Mouse (Mus musculus): ENCODE results near the gene Itgal. TPM values are rescaled to one million over a fixed set of nuclear protein-coding genes. Genes with fewer than 3 reads are reported as not detected.
A peak's percentile ranks its signal among the peaks of the same experiment; 100 is the strongest.
"Not testable (repeated sequence)": the region's sequence is repeated elsewhere in the genome, so short reads cannot be mapped to it uniquely, and the experiment has no call there.

The Itgal gene
- polyA plus RNA-seq, 1 experiment from 2014 or later: 6.7 TPM

DNA sequence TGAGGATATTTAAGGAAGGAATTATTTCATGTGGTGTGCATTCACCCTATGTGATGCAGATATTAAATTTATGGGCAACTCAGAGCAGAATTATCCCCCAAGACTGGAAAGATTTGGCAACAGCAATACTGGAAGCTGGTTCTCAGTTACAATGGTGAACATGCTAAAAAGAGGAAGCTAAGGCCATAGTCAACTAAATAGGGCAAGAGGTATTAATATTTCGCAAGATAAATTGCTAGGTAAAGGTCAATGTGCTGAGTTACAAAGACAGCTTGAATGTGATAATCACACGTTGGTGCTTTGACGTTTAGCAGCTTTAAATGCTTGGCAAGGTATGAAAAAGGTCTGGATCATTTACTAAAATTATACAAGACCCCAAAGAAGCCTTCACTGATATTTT, 59.7 kb downstream of the Itgal start:
- Histone ChIP-seq H3K4me1 (ENCODE audit: control insufficient read depth, low read depth, low read length) (no peaks in the 10 kb centered on the region), H3K4me2 (ENCODE audit: low read depth, low read length) (no peak overlapping the region), H3K36me3 (ENCODE audit: control insufficient read depth, insufficient read depth) (no peaks in the 10 kb centered on the region), H3K9ac (ENCODE audit: low read depth, low read length) (no peak overlapping the region), H3K4me3 (ENCODE audit: low read depth, low read length) (no peak overlapping the region), H3K9me3 (replicated peaks; ENCODE audit: control insufficient read depth, low read length) (no peaks in the 10 kb centered on the region), H3K27ac (ENCODE audit: low read length) (no peak overlapping the region), H3K27me3 (ENCODE audit: control insufficient read depth, insufficient read depth, low read depth, low read length) (no peaks in the 10 kb centered on the region)
- ATAC-seq (ENCODE audit: low read depth): no peak
- WGBS (ENCODE audit: insufficient replicate concordance): 38% methylated on average over 3 of the region's 3 CpGs

GRCm38 (mm10) chr7:127357871-127358270, 61.8 kb downstream of the Itgal start:
- H3K4me3 ChIP-seq (ENCODE audit: low read depth, low read length): no peak overlapping the region
- no peaks in the 10 kb centered on the region for H3K27me3 ChIP-seq (ENCODE audit: control insufficient read depth, insufficient read depth, low read depth, low read length)
- H3K27ac ChIP-seq (ENCODE audit: low read length): no peak overlapping the region
- no peak for ATAC-seq (ENCODE audit: low read depth)
- no peak overlapping the region for H3K4me2 ChIP-seq (ENCODE audit: low read depth, low read length)
- no peaks in the 10 kb centered on the region for H3K36me3 ChIP-seq (ENCODE audit: control insufficient read depth, insufficient read depth)
- no peak overlapping the region for H3K9ac ChIP-seq (ENCODE audit: low read depth, low read length)
- 54% methylated on average over 2 of the region's 2 CpGs for WGBS (ENCODE audit: insufficient replicate concordance)
- no peaks in the 10 kb centered on the region for H3K4me1 ChIP-seq (ENCODE audit: control insufficient read depth, low read depth, low read length)
- no peaks in the 10 kb centered on the region for H3K9me3 ChIP-seq (replicated peaks; ENCODE audit: control insufficient read depth, low read length)

DNA sequence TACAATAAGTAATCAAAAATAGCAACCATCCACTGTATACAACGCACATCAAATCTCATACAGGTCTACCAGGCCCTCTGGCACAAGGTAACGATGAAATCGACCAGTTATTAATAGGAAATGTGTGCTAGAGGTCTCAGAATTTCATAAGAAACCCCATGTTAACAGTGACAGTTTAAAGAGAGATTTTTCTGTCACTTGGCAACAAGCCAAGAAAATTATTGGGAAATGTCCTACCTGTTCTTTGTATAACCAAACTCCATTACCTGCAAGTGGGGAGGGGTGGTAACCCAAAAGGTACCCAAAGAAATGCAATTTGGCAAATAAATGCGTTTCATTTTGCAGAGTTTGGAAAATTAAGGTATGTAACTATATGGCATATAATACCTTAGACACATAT, 62.4 kb downstream of the Itgal start:
- H3K27me3 ChIP-seq (ENCODE audit: control insufficient read depth, insufficient read depth, low read depth, low read length): peaks cover 3% of the 10 kb centered on the region
- no peaks in the 10 kb centered on the region for H3K4me1 ChIP-seq (ENCODE audit: control insufficient read depth, low read depth, low read length)
- H3K36me3 ChIP-seq (ENCODE audit: control insufficient read depth, insufficient read depth): no peaks in the 10 kb centered on the region
- H3K27ac ChIP-seq (ENCODE audit: low read length): no peak overlapping the region
- no peak overlapping the region for H3K9ac ChIP-seq (ENCODE audit: low read depth, low read length)
- 49% methylated on average over 4 of the region's 4 CpGs for WGBS (ENCODE audit: insufficient replicate concordance)
- no peak for ATAC-seq (ENCODE audit: low read depth)
- no peak overlapping the region for H3K4me2 ChIP-seq (ENCODE audit: low read depth, low read length)
- H3K4me3 ChIP-seq (ENCODE audit: low read depth, low read length): no peak overlapping the region
- no peaks in the 10 kb centered on the region for H3K9me3 ChIP-seq (replicated peaks; ENCODE audit: control insufficient read depth, low read length)

- H3K27me3 ChIP-seq (ENCODE audit: control insufficient read depth, insufficient read depth, low read depth, low read length): peaks cover 8% of the 10 kb centered on the region
- H3K4me3 ChIP-seq (ENCODE audit: low read depth, low read length): no peak overlapping the region
- no peak overlapping the region for H3K9ac ChIP-seq (ENCODE audit: low read depth, low read length)
- H3K9me3 ChIP-seq (replicated peaks; ENCODE audit: control insufficient read depth, low read length): no peaks in the 10 kb centered on the region
- ATAC-seq (ENCODE audit: low read depth): no peak
- no peak overlapping the region for H3K27ac ChIP-seq (ENCODE audit: low read length)
- WGBS (ENCODE audit: insufficient replicate concordance): 45% methylated on average over 4 of the region's 4 CpGs
- H3K4me2 ChIP-seq (ENCODE audit: low read depth, low read length): no peak overlapping the region
- no peaks in the 10 kb centered on the region for H3K4me1 ChIP-seq (ENCODE audit: control insufficient read depth, low read depth, low read length)
- no peaks in the 10 kb centered on the region for H3K36me3 ChIP-seq (ENCODE audit: control insufficient read depth, insufficient read depth)
Observed at GRCm38 (mm10) chr7:127360265-127360664, 64.2 kb downstream of the Itgal start.

DNA sequence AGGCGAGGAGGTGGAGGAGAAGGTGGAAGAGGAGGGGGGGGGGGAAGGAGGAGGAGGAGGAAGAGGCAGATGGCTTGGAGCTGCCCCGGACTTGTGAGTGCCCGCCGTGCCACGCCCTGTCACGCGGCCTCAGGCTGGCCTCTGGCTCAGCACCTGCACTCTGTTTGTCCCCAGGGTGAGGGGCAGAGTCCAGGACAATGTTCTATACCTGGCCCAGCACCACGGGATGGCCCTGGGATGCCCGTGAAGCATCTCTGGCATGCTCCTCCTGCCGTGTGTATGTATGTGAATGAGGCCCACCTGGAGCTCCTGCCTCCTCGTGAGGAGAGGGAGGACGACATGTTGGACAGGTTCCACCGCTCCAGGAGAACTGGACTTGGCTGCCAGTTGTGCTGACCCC, 65.4 kb downstream of the Itgal start:
- no peak overlapping the region for H3K27ac ChIP-seq (ENCODE audit: low read length)
- no peaks in the 10 kb centered on the region for H3K4me1 ChIP-seq (ENCODE audit: control insufficient read depth, low read depth, low read length)
- H3K27me3 ChIP-seq (ENCODE audit: control insufficient read depth, insufficient read depth, low read depth, low read length): peaks cover 8% of the 10 kb centered on the region
- no peak overlapping the region for H3K4me3 ChIP-seq (ENCODE audit: low read depth, low read length)
- H3K36me3 ChIP-seq (ENCODE audit: control insufficient read depth, insufficient read depth): no peaks in the 10 kb centered on the region
- no peak overlapping the region for H3K4me2 ChIP-seq (ENCODE audit: low read depth, low read length)
- ATAC-seq (ENCODE audit: low read depth): peak; percentile 83
- 47% methylated on average over 13 of the region's 13 CpGs for WGBS (ENCODE audit: insufficient replicate concordance)
- H3K9me3 ChIP-seq (replicated peaks; ENCODE audit: control insufficient read depth, low read length): no peaks in the 10 kb centered on the region
- no peak overlapping the region for H3K9ac ChIP-seq (ENCODE audit: low read depth, low read length)

- peak overlapping the region; percentile 38 for H3K4me2 ChIP-seq (ENCODE audit: low read depth, low read length)
- not testable (repeated sequence) for H3K27me3 ChIP-seq (ENCODE audit: control insufficient read depth, insufficient read depth, low read depth, low read length); H3K36me3 ChIP-seq (ENCODE audit: control insufficient read depth, insufficient read depth); H3K9ac ChIP-seq (ENCODE audit: low read depth, low read length); H3K4me1 ChIP-seq (ENCODE audit: control insufficient read depth, low read depth, low read length); H3K9me3 ChIP-seq (replicated peaks; ENCODE audit: control insufficient read depth, low read length); ATAC-seq (ENCODE audit: low read depth); H3K27ac ChIP-seq (ENCODE audit: low read length)
- 0 out of 2 replicates have a peak overlapping the region, but pooled peaks have one; percentile 21 for H3K4me3 ChIP-seq (ENCODE audit: low read depth, low read length)
- WGBS (ENCODE audit: insufficient replicate concordance): 17% methylated on average over 13 of the region's 13 CpGs
Observed at GRCm38 (mm10) chr7:127362418-127362817, 66.4 kb downstream of the Itgal start.

DNA sequence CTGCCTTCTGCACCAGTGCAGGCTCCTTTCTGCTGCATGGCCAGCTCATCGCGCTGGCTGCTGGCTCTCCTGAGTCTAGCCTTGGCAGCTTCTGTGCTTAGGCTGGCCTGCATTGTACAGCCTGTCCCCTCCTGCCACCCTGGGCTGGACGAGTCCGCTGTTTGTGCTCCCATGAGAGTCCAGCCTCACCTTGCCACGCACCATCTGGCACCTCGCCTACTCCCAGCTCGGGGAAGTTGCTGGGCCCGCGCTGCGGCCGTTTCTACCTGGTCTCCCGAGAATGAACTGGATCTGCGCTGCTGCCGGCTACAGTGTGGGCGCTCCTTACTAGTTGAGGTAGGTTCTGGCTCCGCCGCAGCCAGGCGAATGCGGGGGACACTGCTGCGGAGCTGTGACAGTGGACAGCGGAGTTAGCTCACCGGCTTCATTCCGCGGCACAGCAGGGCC, 67.4 kb downstream of the Itgal start:
- WGBS (ENCODE audit: insufficient replicate concordance): 14% methylated on average over 24 of the region's 24 CpGs
- peak overlapping the region; percentile 36 for H3K4me3 ChIP-seq (ENCODE audit: low read depth, low read length)
- H3K9ac ChIP-seq (ENCODE audit: low read depth, low read length): peak overlapping the region; percentile 38; the same call in 1 of the 2 replicates
- no peaks in the 10 kb centered on the region for H3K4me1 ChIP-seq (ENCODE audit: control insufficient read depth, low read depth, low read length)
- no peak overlapping the region for H3K27ac ChIP-seq (ENCODE audit: low read length)
- H3K9me3 ChIP-seq (replicated peaks; ENCODE audit: control insufficient read depth, low read length): no peaks in the 10 kb centered on the region
- ATAC-seq (ENCODE audit: low read depth): peak; percentile 30; the same call in 1 of the 2 replicates
- peak overlapping the region; percentile 48 for H3K4me2 ChIP-seq (ENCODE audit: low read depth, low read length)
- no peaks in the 10 kb centered on the region for H3K36me3 ChIP-seq (ENCODE audit: control insufficient read depth, insufficient read depth)
- peaks cover 8% of the 10 kb centered on the region for H3K27me3 ChIP-seq (ENCODE audit: control insufficient read depth, insufficient read depth, low read depth, low read length)

DNA sequence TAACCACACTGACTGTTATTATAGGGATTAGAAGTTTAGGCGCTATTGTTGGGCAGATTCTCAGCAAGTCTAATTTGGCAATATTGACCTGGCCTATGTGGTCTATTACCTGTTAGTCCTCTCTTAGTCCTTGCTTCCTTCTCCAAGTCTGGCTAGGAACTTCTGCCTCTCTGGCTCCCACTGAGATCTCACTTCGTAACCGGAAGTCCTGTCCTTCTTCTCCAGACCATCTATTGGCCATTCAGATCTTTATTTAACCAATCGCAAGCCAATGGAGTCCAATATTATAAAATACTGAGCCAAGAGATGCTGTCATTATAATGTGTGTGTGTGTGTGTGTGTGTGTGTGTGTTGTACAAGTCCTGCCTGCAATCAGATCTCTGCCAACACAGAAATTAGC, 68.1 kb downstream of the Itgal start:
- WGBS (ENCODE audit: insufficient replicate concordance): 63% methylated on average over 4 of the region's 4 CpGs
- Histone ChIP-seq H3K9ac (ENCODE audit: low read depth, low read length) (no peak overlapping the region), H3K9me3 (replicated peaks; ENCODE audit: control insufficient read depth, low read length) (no peaks in the 10 kb centered on the region), H3K4me1 (ENCODE audit: control insufficient read depth, low read depth, low read length) (no peaks in the 10 kb centered on the region), H3K36me3 (ENCODE audit: control insufficient read depth, insufficient read depth) (no peaks in the 10 kb centered on the region), H3K4me2 (ENCODE audit: low read depth, low read length) (no peak overlapping the region), H3K27me3 (ENCODE audit: control insufficient read depth, insufficient read depth, low read depth, low read length) (peaks cover 8% of the 10 kb centered on the region), H3K4me3 (ENCODE audit: low read depth, low read length) (no peak overlapping the region), H3K27ac (ENCODE audit: low read length) (no peak overlapping the region)
- no peak for ATAC-seq (ENCODE audit: low read depth)

GRCm38 (mm10) chr7:127366249-127366648, 70.2 kb downstream of the Itgal start:
- Histone ChIP-seq H3K27ac (ENCODE audit: low read length) (no peak overlapping the region), H3K36me3 (ENCODE audit: control insufficient read depth, insufficient read depth) (no peaks in the 10 kb centered on the region), H3K27me3 (ENCODE audit: control insufficient read depth, insufficient read depth, low read depth, low read length) (peaks cover 8% of the 10 kb centered on the region), H3K9ac (ENCODE audit: low read depth, low read length) (no peak overlapping the region), H3K4me1 (ENCODE audit: control insufficient read depth, low read depth, low read length) (no peaks in the 10 kb centered on the region), H3K9me3 (replicated peaks; ENCODE audit: control insufficient read depth, low read length) (no peaks in the 10 kb centered on the region), H3K4me2 (ENCODE audit: low read depth, low read length) (no peak overlapping the region), H3K4me3 (ENCODE audit: low read depth, low read length) (no peak overlapping the region)
- 76% methylated on average over 3 of the region's 3 CpGs for WGBS (ENCODE audit: insufficient replicate concordance)
- ATAC-seq (ENCODE audit: low read depth): no peak
